Mouse (Mus musculus) naive thymus-derived CD4-positive, alpha-beta T cell, adult 2 months (primary cell): ENCODE data around the gene Ahnak2.

ENCODE experiments used
- DNase-seq: peaks from one replicate; pipeline ENCODE4 v3.0.0-alpha.2; 2011; ENCODE audit warnings: low read depth

Ahnak2 gene

GRCm38 (mm10) chr12:112796551-112797510 lies 5.6 kb downstream of the Ahnak2 start:
- DNase-seq: no peak

GRCm38 (mm10) chr12:112795466-112796104 lies 6.9 kb downstream of the Ahnak2 start:
- no peak for DNase-seq

DNA sequence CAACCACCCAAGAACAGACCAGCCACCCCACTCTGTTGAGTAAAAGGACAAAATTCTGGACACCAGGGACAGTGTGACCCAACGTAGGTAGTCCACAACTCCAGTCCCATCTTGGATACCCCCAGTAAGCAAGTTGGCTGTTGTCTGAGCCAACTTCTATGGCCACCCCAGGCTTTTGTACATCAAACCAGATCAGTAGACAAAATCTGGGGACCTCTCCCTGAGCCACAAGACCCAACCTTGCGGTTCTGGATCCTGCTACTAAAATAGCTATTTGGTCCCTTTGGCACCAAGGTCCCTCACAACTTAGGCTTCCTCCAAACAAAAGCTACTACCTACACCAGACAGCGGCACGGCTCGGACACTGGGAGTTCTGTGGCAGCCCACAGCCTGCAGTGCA lies 7.5 kb downstream of the Ahnak2 start:
- no peak for DNase-seq

DNA sequence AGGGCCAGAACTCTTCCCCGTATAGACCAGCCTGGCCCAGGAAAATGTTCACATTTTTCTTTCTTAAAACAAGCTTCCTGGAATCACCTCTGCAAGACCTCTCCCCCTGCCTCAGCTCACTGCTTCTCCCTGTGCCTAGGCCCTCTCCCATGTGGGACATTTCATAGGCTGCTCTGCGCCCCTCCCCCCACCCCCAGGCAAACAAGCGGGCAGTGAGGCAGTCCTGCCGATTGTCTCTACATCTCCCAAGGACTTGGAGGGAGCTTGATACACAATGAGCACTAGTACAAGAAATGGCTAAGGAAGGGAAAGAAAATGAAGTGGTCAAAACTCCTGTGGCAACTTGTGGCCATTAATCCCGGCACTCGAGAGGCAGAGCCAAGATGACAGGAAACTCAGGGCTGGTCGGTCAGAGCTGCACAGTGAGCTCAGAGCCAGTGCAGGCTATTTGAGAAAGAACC lies 8.1 kb downstream of the Ahnak2 start:
- no peak for DNase-seq

DNA sequence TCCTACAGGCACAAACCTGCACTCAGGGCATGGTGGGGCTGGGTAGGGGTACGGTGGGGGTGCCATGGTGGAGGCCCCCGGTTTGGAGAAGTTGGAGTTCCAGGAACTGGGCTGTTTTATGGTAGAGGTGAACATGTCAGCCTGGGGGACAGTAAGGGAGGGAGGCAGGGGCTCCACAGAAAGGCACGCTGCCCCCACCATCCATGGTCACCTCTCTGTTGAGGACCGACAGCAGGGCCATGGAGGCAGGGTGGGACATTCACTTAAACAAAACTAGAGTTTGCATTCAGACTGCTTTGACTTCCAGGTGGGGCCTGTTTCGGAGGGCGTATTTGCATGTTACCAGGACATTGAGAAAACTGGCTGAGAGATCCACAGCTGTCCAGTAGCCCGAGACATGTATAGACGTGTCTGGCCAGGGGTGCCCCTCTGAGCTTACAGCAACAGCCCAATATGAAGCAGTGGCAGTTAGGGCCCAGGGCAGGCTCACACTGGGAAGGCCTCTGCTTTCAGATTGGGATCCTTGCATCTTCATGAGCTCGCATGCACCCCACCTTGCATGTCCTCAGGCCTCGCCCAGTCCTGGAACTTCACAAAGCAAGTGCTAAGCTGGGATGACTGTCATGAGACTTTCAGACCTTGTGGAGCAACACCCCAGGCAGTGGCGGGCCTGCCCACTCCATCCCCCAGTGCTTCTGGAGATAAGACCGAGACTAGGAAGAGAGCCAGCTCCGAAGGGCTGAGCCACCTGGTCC lies 8.7 kb downstream of the Ahnak2 start:
- DNase-seq: no peak

GRCm38 (mm10) chr12:112791026-112791425 lies 11.4 kb downstream of the Ahnak2 start:
- no peak for DNase-seq

- DNase-seq: no peak
Measured at GRCm38 (mm10) chr12:112774481-112774880, 28.0 kb downstream of the Ahnak2 start.

GRCm38 (mm10) chr12:112774026-112774425 lies 28.4 kb downstream of the Ahnak2 start:
- DNase-seq: no peak

- no peak for DNase-seq
Measured at GRCm38 (mm10) chr12:112773366-112773765, 29.1 kb downstream of the Ahnak2 start.

- DNase-seq: no peak
Measured at GRCm38 (mm10) chr12:112772306-112772705, 30.2 kb downstream of the Ahnak2 start.

- no peak for DNase-seq
Measured at GRCm38 (mm10) chr12:112770396-112770795, 32.1 kb downstream of the Ahnak2 start.

GRCm38 (mm10) chr12:112769751-112770150 lies 32.7 kb downstream of the Ahnak2 start:
- DNase-seq: no peak

GRCm38 (mm10) chr12:112769031-112769430 lies 33.4 kb downstream of the Ahnak2 start:
- DNase-seq: no peak

DNA sequence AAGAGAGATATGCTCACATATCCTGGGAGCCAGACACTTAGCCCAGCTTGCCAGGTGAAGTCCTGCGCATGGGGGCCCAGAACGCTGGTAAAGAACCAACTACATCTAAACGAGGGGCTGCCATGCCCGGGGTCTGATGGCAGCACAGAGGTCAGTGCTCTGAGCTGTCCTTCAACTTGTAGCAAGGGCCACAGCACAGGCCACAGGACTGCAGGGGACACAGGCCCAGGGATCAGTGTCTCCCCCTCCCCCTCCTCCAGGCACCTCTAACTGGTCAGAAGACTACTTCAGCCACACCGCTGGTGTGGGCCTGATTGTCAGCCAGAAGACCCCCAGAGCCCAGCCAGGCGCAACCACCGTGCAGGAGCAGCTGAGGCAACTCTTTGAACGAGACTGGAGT lies 34.3 kb downstream of the Ahnak2 start:
- no peak for DNase-seq

GRCm38 (mm10) chr12:112767036-112767890 lies 35.2 kb downstream of the Ahnak2 start:
- no peak for DNase-seq

GRCm38 (mm10) chr12:112766586-112766985 lies 35.9 kb downstream of the Ahnak2 start:
- DNase-seq: no peak

GRCm38 (mm10) chr12:112764991-112765390 lies 37.5 kb downstream of the Ahnak2 start:
- DNase-seq: no peak

DNA sequence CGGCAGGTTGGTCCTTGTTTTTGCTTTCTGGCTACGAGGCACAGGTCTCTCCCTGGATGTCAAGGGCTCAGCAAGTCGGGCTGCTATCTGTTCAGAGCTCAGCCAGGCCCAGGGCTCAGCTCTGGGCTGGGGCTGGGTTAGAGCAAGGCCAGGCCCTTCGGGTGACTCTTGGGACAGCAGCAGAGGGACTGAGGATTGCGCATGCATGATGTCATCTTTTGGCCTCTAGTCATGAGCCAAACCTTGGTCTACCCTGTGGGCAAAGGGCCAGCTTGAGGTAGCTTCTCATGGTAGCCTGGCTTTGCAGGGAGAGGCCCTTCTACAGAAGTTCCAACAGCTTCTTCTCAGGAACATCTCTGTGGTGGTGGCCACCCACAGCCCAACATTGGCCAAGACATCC lies 38.3 kb downstream of the Ahnak2 start:
- DNase-seq: no peak

DNA sequence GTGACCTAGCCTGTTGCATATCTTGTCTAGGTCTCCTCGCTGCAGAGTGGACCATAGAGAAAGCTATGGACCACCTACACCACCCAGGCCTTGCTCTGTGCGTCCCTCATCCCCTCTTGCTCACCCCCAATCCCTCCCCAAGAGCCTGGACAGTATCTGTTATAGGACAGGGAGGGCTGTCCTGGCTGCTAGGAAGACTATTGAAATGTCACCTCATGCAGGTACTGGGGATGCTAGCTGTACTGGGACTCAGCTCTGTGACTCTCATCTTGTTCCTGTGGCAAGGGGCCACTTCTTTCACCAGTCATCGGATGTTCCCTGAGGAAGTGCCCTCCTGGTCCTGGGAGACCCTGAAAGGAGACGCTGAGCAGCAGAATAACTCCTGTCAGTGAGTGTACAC lies 39.3 kb downstream of the Ahnak2 start:
- DNase-seq: no peak

DNA sequence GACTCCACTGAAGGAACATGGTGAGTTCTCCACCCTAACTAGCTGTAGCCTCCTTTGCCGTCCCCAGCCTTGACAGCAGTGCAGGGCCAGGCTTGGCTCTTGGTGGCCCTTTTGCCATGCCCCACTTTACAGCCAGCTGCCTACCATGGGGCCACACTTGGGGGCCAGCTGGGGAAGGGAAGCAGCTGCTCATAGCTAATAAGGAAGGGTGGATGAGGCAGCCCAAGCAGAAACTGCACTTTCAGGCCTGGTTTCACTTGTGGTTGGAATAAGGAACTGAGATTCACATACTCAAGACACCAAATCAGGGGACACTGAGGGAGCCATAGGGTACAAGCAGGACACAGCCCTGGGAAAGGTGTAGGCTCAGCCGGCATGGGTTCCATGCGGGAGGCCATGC lies 40.4 kb downstream of the Ahnak2 start:
- no peak for DNase-seq

DNA sequence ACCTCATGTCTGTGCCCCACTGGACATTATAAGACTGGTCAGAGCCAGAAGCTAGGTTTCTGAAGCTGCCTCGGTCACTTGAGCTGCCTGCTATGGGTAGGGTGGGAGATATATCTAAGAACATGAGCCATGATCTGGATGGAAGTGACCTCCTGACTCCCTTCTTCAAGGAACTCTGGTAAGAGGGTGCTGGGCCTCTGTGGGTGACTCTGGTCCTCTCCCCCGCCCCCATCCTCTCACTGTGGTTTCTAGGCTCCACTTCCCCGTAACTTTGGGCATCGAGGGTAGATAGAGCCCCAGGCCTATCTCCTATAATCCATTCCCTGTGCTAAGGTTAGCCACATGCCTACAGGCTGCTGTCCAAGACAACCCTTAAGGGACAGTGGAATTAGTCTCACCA lies 41.0 kb downstream of the Ahnak2 start:
- DNase-seq: no peak
